Mouse (Mus musculus): ENCODE data around the gene Ly9. TPM values are rescaled to one million over a fixed set of nuclear protein-coding genes. Genes with fewer than 3 reads are reported as not detected.

Ly9 gene
- polyA plus RNA-seq, 1 experiment, result 0.47 TPM

DNA sequence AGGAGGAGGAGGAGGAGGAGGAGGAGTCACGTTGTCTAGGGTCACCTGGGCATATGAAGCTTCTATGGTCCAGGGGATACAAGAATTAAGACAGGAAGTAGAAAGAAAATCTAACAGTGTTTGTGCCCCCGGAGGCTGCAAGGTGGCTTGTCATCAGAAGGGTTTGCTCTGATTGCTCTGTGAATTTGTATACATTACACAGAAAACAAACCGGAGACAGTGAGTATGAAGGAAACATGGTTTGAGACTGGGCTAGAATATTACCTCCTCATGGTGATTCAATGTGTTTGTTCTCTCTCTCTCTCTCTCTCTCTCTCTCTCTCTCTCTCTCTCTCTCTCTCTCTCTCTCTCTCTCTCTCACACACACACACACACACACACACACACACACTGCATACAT lies 554 bp downstream of the Ly9 start:
- H3K4me3 ChIP-seq (ENCODE audit: insufficient read depth, low read length), result no peak overlapping the region
- H3K27ac ChIP-seq (ENCODE audit: insufficient read depth, low read length), result no peak overlapping the region
- peaks cover 4% of the 10 kb centered on the region for H3K4me1 ChIP-seq (ENCODE audit: control insufficient read depth, insufficient read depth, low read length)
- TF ChIP-seq POLR2A (IDR thresholded peaks at IDR 0.05; ENCODE audit: low read depth, low read length) (no peak), CTCF (IDR thresholded peaks at IDR 0.05; ENCODE audit: borderline replicate concordance, insufficient read depth, low read length) (no peak)

DNA sequence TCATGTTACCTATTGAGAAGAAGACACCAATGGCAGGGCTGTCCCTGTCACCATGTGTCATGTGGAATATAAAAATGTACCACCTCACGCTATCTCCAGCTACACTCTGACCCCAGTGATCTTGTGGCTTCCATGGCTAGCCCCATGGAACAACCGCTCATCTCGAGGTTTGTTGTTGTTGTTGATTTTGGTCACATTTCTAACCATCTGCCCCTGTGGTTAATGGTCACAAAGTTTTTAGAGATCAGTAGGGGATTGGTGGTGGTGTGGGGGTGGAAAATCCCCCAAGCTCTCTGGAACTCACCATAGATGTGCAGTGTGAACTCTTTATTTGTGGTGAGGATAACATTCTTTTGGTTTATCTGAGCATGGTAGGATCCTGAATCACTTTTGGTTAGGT lies 2.5 kb downstream of the Ly9 start:
- Histone ChIP-seq H3K4me1 (ENCODE audit: control insufficient read depth, insufficient read depth, low read length) (peaks cover 4% of the 10 kb centered on the region), H3K27ac (ENCODE audit: insufficient read depth, low read length) (no peak overlapping the region), H3K4me3 (ENCODE audit: insufficient read depth, low read length) (no peak overlapping the region)
- TF ChIP-seq POLR2A (IDR thresholded peaks at IDR 0.05; ENCODE audit: low read depth, low read length) (no peak), CTCF (IDR thresholded peaks at IDR 0.05; ENCODE audit: borderline replicate concordance, insufficient read depth, low read length) (no peak)

DNA sequence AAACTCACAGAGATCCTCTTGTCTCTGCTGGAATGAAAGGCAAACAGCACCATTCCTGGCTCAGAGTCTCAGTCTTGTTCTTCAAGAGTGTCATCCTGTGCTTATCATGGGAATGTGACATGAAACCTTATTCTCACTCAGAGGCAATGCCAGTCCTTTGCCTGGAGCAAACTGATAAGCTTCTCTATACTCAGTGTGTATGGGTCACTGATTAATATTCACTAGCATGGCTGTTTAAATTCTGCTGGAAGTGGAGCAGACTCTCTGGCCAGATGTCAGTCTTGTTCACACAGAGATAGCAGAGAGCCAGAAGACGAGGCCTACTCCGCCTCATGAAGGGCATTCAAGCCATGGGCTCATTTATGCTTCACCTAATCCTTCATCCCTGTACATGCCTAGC lies 22.6 kb downstream of the Ly9 start:
- Histone ChIP-seq H3K4me3 (ENCODE audit: insufficient read depth, low read length) (no peak overlapping the region), H3K27ac (ENCODE audit: insufficient read depth, low read length) (no peak overlapping the region), H3K4me1 (ENCODE audit: control insufficient read depth, insufficient read depth, low read length) (no peaks in the 10 kb centered on the region)
- TF ChIP-seq CTCF (IDR thresholded peaks at IDR 0.05; ENCODE audit: borderline replicate concordance, insufficient read depth, low read length) (no peak), POLR2A (IDR thresholded peaks at IDR 0.05; ENCODE audit: low read depth, low read length) (no peak)

DNA sequence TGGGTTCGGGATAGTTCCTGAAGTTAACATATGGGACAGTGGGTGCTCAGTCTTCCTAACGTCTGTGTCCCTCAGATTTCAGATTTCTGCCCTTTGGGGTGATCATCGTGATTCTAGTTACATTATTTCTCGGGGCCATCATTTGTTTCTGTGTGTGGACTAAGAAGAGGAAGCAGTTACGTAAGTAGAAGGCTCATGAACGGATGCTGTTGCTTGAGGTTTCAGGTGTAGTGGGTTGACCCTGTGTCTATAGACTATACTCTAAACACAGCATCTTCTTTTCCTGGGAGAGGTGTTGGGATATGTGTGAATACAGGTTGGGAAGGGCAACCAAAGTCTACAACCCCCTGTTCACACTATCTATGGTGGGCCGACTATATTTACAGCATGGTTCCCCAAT lies 30.0 kb downstream of the Ly9 start:
- no peak overlapping the region for H3K27ac ChIP-seq (ENCODE audit: insufficient read depth, low read length)
- TF ChIP-seq POLR2A (IDR thresholded peaks at IDR 0.05; ENCODE audit: low read depth, low read length) (no peak), CTCF (IDR thresholded peaks at IDR 0.05; ENCODE audit: borderline replicate concordance, insufficient read depth, low read length) (no peak)
- no peaks in the 10 kb centered on the region for H3K4me1 ChIP-seq (ENCODE audit: control insufficient read depth, insufficient read depth, low read length)
- H3K4me3 ChIP-seq (ENCODE audit: insufficient read depth, low read length), result no peak overlapping the region

DNA sequence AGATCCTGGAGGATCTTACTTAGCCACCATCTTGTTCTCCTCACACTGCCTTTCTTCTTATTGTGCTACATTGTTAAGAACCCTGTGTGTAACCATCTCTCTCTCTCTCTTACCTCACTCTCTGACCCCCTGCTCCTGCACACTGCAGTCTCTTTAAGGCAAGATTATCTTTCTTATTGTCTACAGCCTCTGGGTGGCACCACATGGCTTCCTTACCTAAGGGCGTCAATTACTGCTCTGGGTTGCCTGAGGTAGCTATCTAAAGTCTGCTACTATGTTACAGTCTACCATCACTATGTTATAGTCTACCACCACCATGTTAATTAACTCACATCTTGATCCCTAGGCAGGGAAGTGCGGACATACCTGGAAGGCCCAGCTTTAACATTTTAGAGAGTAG lies 38.8 kb downstream of the Ly9 start:
- no peak overlapping the region for H3K4me3 ChIP-seq (ENCODE audit: insufficient read depth, low read length)
- H3K4me1 ChIP-seq (ENCODE audit: control insufficient read depth, insufficient read depth, low read length), result no peaks in the 10 kb centered on the region
- no peak for TF ChIP-seq CTCF (IDR thresholded peaks at IDR 0.05; ENCODE audit: borderline replicate concordance, insufficient read depth, low read length)
- no peak for TF ChIP-seq POLR2A (IDR thresholded peaks at IDR 0.05; ENCODE audit: low read depth, low read length)
- H3K27ac ChIP-seq (ENCODE audit: insufficient read depth, low read length), result no peak overlapping the region

DNA sequence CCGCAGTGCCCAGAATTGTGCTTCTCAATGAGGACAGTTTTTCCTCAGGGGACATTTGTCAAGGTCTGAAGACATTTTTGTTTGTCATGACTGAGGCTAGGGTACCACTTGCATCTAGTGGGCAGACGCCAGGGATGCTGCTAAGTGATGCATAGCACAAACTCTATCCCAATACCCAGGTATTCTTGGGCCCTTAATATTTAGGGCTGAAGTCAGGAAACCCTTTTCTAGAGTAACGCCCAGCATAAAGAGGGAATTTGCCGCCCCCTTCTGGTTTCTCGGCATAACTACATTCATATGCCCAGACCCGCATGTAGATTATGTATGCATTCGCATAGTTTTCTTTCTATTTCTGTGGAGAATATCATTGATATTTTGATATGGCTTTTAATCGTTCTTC lies 40.4 kb downstream of the Ly9 start:
- H3K27ac ChIP-seq (ENCODE audit: insufficient read depth, low read length), result no peak overlapping the region

DNA sequence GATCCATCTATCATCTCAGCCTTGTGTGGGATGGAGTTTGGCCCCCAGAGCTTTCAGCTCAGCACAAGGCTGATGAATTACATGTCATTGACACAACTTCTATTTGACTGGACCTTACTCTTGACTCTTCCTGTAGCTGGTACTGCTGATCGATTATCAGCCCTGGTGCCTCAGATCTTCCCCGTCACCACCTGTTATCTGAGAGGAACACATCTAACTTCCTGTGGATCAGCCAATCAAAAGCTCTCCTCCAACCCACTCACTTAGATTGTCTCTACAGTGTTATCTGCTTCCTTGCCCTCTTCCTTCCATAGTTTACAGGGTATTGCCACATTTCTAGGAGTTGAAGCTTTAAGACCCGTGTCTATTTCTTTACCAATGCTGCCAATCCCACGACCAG lies 41.3 kb downstream of the Ly9 start:
- no peak for TF ChIP-seq CTCF (IDR thresholded peaks at IDR 0.05; ENCODE audit: borderline replicate concordance, insufficient read depth, low read length)
- Histone ChIP-seq H3K4me1 (ENCODE audit: control insufficient read depth, insufficient read depth, low read length) (no peaks in the 10 kb centered on the region), H3K4me3 (ENCODE audit: insufficient read depth, low read length) (no peak overlapping the region), H3K27ac (ENCODE audit: insufficient read depth, low read length) (no peak overlapping the region)

More for the DNA sequence above, 40.4 kb downstream of the Ly9 start:
- TF ChIP-seq POLR2A (IDR thresholded peaks at IDR 0.05; ENCODE audit: low read depth, low read length) (no peak), CTCF (IDR thresholded peaks at IDR 0.05; ENCODE audit: borderline replicate concordance, insufficient read depth, low read length) (no peak)
- Histone ChIP-seq H3K4me3 (ENCODE audit: insufficient read depth, low read length) (no peak overlapping the region), H3K4me1 (ENCODE audit: control insufficient read depth, insufficient read depth, low read length) (no peaks in the 10 kb centered on the region)

DNA sequence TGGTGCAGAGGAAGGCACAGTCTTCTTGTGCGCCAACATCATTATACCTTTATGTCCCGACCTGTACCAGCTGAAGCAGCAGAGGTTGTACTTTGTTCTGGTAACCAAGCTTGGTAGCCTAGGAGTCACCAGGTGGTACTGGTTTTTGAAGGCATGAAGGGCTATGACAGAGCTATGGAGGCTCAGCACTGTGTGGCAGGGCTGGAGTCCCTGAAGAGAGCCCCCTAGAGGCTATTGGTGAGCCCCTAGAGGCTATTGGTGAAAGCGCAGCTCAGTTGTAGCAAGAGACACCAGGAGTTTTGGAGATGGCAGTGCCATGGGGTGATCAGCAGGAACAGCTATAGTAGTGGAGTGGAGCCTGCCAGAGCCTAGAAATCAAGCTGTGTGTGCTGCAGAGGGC lies 43.0 kb downstream of the Ly9 start:
- Histone ChIP-seq H3K4me1 (ENCODE audit: control insufficient read depth, insufficient read depth, low read length) (no peaks in the 10 kb centered on the region), H3K4me3 (ENCODE audit: insufficient read depth, low read length) (no peak overlapping the region)
- TF ChIP-seq POLR2A (IDR thresholded peaks at IDR 0.05; ENCODE audit: low read depth, low read length) (no peak), CTCF (IDR thresholded peaks at IDR 0.05; ENCODE audit: borderline replicate concordance, insufficient read depth, low read length) (no peak)

DNA sequence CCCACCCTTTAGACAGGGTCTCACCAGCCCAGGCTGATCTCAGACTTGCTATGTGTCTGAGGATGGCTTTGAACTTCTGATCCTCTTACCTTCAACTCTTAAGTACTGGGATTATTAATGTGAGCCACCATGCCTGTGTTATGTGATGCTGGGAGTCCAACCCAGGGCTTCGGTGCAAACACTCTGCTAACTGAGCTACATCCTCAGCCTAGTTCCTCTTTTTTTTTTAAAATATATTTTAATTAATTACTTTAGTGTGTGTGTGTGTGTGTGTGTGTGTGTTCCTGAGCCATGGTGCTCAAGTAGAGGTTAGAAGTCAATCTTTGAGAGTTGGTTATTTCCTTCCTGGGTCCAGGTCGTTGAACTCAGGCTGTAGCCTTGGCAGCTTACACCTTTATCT lies 44.2 kb downstream of the Ly9 start:
- TF ChIP-seq CTCF (IDR thresholded peaks at IDR 0.05; ENCODE audit: borderline replicate concordance, insufficient read depth, low read length), result no peak
- TF ChIP-seq POLR2A (IDR thresholded peaks at IDR 0.05; ENCODE audit: low read depth, low read length), result no peak
- Histone ChIP-seq H3K27ac (ENCODE audit: insufficient read depth, low read length) (no peak overlapping the region), H3K4me3 (ENCODE audit: insufficient read depth, low read length) (no peak overlapping the region), H3K4me1 (ENCODE audit: control insufficient read depth, insufficient read depth, low read length) (no peaks in the 10 kb centered on the region)

More for the DNA sequence above, 43.0 kb downstream of the Ly9 start:
- no peak overlapping the region for H3K27ac ChIP-seq (ENCODE audit: insufficient read depth, low read length)

DNA sequence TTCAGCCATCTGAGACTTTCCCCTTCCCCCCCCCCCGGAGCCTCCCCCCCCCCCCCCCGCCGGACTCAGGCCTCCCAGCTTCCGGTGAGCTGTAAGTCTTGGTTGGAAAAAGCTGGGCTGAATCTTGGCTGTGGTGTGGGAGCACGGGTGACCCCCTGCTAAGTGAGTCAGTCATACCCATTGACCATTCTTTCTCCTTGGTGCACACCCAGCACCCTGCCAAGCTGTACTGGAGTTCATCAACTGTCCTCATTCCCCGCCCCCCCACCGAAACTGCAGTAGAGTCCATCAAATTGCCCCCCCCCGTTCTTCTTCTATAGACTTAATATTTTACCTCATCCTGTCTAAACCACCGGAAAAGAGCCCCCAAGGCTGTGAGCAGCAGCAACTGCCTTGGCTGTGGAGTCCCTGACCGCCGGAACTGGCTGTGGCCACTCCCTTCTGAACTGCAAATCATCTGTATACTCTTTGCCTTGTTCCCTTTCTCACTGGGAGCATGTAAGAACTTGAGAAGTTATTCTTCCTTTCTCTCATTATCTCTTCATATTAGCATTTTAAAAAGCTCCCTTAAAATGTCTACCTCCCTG lies 45.5 kb downstream of the Ly9 start:
- no peaks in the 10 kb centered on the region for H3K4me1 ChIP-seq (ENCODE audit: control insufficient read depth, insufficient read depth, low read length)
- no peak overlapping the region for H3K4me3 ChIP-seq (ENCODE audit: insufficient read depth, low read length)
- TF ChIP-seq POLR2A (IDR thresholded peaks at IDR 0.05; ENCODE audit: low read depth, low read length) (no peak), CTCF (IDR thresholded peaks at IDR 0.05; ENCODE audit: borderline replicate concordance, insufficient read depth, low read length) (no peak)
- no peak overlapping the region for H3K27ac ChIP-seq (ENCODE audit: insufficient read depth, low read length)

DNA sequence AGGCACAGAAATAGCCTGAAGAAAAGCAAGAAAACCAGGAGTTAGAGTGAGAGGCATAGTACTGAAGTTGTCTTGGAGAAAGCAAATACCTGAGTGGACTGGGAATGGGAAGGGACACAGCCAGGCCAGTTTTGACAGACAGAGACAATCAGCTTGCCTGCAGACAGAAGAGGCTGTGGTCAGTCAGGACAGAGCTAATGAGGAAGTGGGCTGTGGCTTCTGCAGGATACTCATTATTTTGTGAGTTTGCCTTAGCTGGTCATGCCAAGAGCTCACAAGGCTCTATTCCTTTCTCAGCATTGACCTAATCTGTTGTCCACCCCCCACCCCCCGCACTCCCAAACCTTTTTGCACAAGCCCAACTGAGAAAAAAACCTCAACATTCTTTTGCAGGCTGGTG lies 46.0 kb downstream of the Ly9 start:
- TF ChIP-seq CTCF (IDR thresholded peaks at IDR 0.05; ENCODE audit: borderline replicate concordance, insufficient read depth, low read length), result no peak
- no peak for TF ChIP-seq POLR2A (IDR thresholded peaks at IDR 0.05; ENCODE audit: low read depth, low read length)
- Histone ChIP-seq H3K4me3 (ENCODE audit: insufficient read depth, low read length) (no peak overlapping the region), H3K4me1 (ENCODE audit: control insufficient read depth, insufficient read depth, low read length) (no peaks in the 10 kb centered on the region), H3K27ac (ENCODE audit: insufficient read depth, low read length) (no peak overlapping the region)

Data from embryonic fibroblast, embryonic 13.5 days (primary cell).